Mouse (Mus musculus) skeletal muscle tissue, adult 2 months (tissue): ENCODE results near the gene Senp1.

Experiments
- DNase-seq: peaks from one replicate; pipeline ENCODE4 v3.0.0-alpha.2; 2012; ENCODE audit warnings: low read depth, low spot score

Gene Senp1

GRCm38 (mm10) chr15:98048918-98049700 is 44.4 kb downstream of the Senp1 start:
- no peak for DNase-seq

- DNase-seq: no peak
Measured at GRCm38 (mm10) chr15:98044387-98044786, 49.2 kb downstream of the Senp1 start.

- no peak for DNase-seq
Measured at GRCm38 (mm10) chr15:98043967-98044366, 49.6 kb downstream of the Senp1 start.

GRCm38 (mm10) chr15:98042508-98042907 is 51.0 kb downstream of the Senp1 start:
- DNase-seq: no peak

GRCm38 (mm10) chr15:98039682-98040081 is 53.9 kb downstream of the Senp1 start:
- no peak for DNase-seq

- no peak for DNase-seq
Measured at GRCm38 (mm10) chr15:98036578-98036977, 57.0 kb downstream of the Senp1 start.

GRCm38 (mm10) chr15:98035076-98035755 is 58.3 kb downstream of the Senp1 start:
- DNase-seq: no peak

GRCm38 (mm10) chr15:98033233-98033748 is 60.3 kb downstream of the Senp1 start:
- DNase-seq: no peak

GRCm38 (mm10) chr15:98029798-98030197 is 63.7 kb downstream of the Senp1 start:
- DNase-seq: no peak

GRCm38 (mm10) chr15:98026967-98027904 is 66.3 kb downstream of the Senp1 start:
- DNase-seq: no peak

GRCm38 (mm10) chr15:98025611-98026010 is 67.9 kb downstream of the Senp1 start:
- DNase-seq: no peak

GRCm38 (mm10) chr15:98023137-98023536 is 70.4 kb downstream of the Senp1 start:
- DNase-seq: no peak

- DNase-seq: no peak
Measured at GRCm38 (mm10) chr15:98021886-98022285, 71.7 kb downstream of the Senp1 start.

- no peak for DNase-seq
Measured at GRCm38 (mm10) chr15:98019047-98019446, 74.5 kb downstream of the Senp1 start.

GRCm38 (mm10) chr15:98017925-98018324 is 75.6 kb downstream of the Senp1 start:
- DNase-seq: no peak

GRCm38 (mm10) chr15:98012810-98013209 is 80.7 kb downstream of the Senp1 start:
- DNase-seq: no peak

- no peak for DNase-seq
Measured at GRCm38 (mm10) chr15:98005181-98005580, 88.4 kb downstream of the Senp1 start.

- no peak for DNase-seq
Measured at GRCm38 (mm10) chr15:98004740-98005159, 88.8 kb downstream of the Senp1 start.

GRCm38 (mm10) chr15:98003822-98004739 is 89.5 kb downstream of the Senp1 start, which contains the start of gene Col2a1:
TSS of gene Col2a1 (minus strand) at chr15:98004695.
- DNase-seq: no peak

GRCm38 (mm10) chr15:98002991-98003821 is 90.3 kb downstream of the Senp1 start:
- no peak for DNase-seq
